Mouse (Mus musculus) layer of hippocampus, adult 8-10 months (tissue): ENCODE results near the gene Clec4a4. TPM values are rescaled to one million over a fixed set of nuclear protein-coding genes. Genes with fewer than 3 reads are reported as not detected.
"Not testable (repeated sequence)": the region's sequence is repeated elsewhere in the genome, so short reads cannot be mapped to it uniquely, and the experiment has no call there.

Experiments used
- DNase-seq, 2 experiments: peaks; one replicate each; pipeline ENCODE4 v3.0.0; 2022; ENCODE audit warnings: low spot score in 2 of 2
- total RNA-seq, 4 experiments: library from RNA; stranded (reverse); gene quantifications; 2 replicates each; pipeline ENCODE4 v1.2.4; 2022

The Clec4a4 gene
- total RNA-seq = not detected

- DNase-seq = no peak
Observed at GRCm38 (mm10) chr6:122989876-122990437, at the start of gene Clec4a4. Gene Clec4a4 (plus strand): TSS chr6:122990367.

GRCm38 (mm10) chr6:122946760-122947159 lies 43.4 kb upstream of the Clec4a4 start:
- no peak for DNase-seq

GRCm38 (mm10) chr6:122952401-122952800 lies 37.8 kb upstream of the Clec4a4 start, which contains the start of gene Clec4a3:
Gene Clec4a3 (plus strand): TSS chr6:122952515.
- DNase-seq = no peak

GRCm38 (mm10) chr6:122964562-122964961 lies 25.6 kb upstream of the Clec4a4 start:
- no peak for DNase-seq

GRCm38 (mm10) chr6:122969048-122969447 lies 21.1 kb upstream of the Clec4a4 start:
- DNase-seq = no peak

- DNase-seq = not testable (repeated sequence)
Observed at GRCm38 (mm10) chr6:123004696-123005095, 14.5 kb downstream of the Clec4a4 start.

GRCm38 (mm10) chr6:123005591-123005990 lies 15.4 kb downstream of the Clec4a4 start:
- no peak for DNase-seq

GRCm38 (mm10) chr6:123049742-123050372 lies 59.7 kb downstream of the Clec4a4 start, which contains the start of gene Clec4b1:
Gene Clec4b1 (plus strand): TSS chr6:123049962.
- no peak for DNase-seq

Other genes with a start within 250 kb of the Clec4a4 start
- gene Slc2a3, start 188.7 kb upstream of the Clec4a4 start, total RNA-seq = 100 to 1,000 TPM in 2 of 4 experiments, 10 to 100 TPM in 2; 89.0 to 124 (median 100) TPM
- gene Foxj2, start 170.5 kb upstream of the Clec4a4 start, total RNA-seq = 10 to 100 TPM; 26.8 to 29.2 (median 27.8) TPM
- 10 to 100 TPM in 1 of 4 experiments, 1 to 10 TPM in 1, under 1 TPM in 2; 0.66 to 11.6 (median 4.5) TPM for gene C3ar1, start 134.2 kb upstream of the Clec4a4 start, total RNA-seq
- 100 to 1,000 TPM; 186 to 214 (median 206) TPM for gene Necap1, start 115.9 kb upstream of the Clec4a4 start, total RNA-seq
- gene Clec4a1, start 68.5 kb upstream of the Clec4a4 start, total RNA-seq = under 1 TPM in 3 of 4 experiments, not detected in 1; 0.27 to 0.49 (median 0.27) TPM
- 1 to 10 TPM in 1 of 4 experiments, under 1 TPM in 3; 0.73 to 1.1 (median 0.95) TPM for gene Clec4a3, start 37.9 kb upstream of the Clec4a4 start, total RNA-seq
- not detected for gene Clec4b1, start 59.6 kb downstream of the Clec4a4 start, total RNA-seq
- gene Clec4a2, start 116.1 kb downstream of the Clec4a4 start, total RNA-seq = 1 to 10 TPM; 2.9 to 3.8 (median 3.2) TPM
- under 1 TPM in 1 of 4 experiments, not detected in 3; 0.65 TPM for gene Clec4b2, start 182.5 kb downstream of the Clec4a4 start, total RNA-seq
- gene Clec4n, start 239.5 kb downstream of the Clec4a4 start, total RNA-seq = not detected